Mouse (Mus musculus): Measurements from ENCODE around the gene Ift122. TPM values are rescaled to one million over a fixed set of nuclear protein-coding genes. Genes with fewer than 3 reads are reported as not detected.

Ift122 gene
- total RNA-seq, 2 experiments from 2014 or later, result 23.5 to 25.6 TPM

DNA sequence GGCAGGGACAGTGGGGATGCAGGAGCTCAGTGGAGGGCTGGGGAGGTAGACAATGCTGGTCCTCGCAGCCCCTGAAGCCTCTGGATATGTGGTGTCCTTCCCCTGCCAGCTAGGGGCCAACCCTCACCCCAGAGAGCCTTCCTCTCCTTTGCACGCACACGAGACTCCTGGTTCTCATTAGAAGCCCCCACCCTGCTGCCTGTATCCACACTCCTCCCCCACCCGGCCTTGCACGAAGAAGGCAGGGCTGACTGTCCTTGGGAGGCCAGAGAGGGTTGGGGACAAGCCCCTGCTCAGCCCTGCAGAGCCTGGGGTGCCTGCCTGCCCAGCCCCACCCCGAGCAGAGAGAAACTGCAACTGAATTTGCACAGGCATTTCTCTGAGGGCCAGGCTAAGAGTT lies 104.4 kb downstream of the Ift122 start:
- no peak for DNase-seq (ENCODE audit: low spot score in 2 of 2)

DNA sequence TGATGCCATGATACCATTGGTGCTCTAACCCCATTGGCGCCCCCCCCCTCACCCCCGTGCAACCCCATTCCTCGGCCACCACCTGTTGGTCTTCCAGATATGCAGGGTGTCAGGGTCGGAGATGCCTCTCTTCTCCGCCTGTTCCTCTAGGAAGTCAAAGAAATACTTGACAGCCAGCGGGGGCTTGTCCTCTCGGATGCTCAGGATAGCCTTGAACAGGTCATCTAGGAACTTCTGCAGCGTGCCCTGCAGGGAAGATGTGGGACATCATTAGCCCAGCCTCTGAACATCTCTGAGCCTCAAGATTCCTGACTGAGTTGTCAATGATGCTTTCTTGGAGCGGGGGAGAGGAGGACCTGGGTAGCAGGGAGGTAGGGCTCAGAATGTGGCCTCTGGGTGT lies 105.2 kb downstream of the Ift122 start:
- DNase-seq (ENCODE audit: low spot score in 2 of 2), result no peak

DNA sequence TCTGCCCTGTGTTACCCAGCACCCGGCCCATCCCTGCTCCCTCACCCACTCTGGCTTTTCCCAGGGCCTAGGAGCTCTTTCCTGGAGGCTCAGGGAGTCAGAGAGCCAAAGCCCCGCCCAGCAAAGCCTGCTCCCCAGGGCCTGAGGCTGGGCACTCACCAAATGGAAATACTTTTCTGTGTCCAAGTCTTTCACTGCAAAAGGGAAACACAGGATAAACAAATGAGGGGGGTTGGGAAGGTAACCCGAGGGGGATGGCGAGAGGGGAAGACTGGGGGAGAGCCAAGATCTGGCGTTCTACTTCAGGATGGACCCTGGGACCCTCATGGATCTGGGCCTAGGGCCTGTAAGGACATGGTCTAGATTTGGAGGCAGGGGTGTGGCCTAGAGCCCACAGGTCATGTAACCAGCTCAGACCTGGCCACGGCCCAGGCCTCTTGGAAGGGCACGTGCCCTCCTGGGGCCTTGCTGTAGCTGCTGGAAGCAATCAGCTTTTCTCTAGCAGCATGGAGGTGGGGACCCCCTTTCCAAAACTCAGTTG lies 106.0 kb downstream of the Ift122 start:
- DNase-seq (ENCODE audit: low spot score in 2 of 2), result peak in 1 of 2 experiments; percentile 45

DNA sequence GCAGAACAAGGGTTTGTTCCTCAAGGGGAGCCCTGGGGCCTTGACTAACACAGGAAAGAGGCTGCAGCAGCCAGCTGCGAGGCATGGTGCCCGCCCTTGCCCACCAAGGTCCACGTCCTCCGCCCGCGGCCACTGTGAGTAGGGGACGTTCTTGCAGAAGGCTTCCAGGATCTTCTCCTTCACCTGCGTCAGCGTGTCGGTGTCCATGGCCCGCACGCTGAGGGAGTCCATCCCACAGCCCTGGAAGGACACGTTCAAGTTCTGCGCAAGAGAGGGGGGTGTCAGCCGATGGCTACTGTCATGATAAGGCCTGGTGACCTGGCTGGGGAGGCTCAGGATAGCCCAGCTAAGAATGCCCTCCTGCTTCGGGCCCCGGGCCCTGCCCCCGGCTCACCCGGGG lies 107.1 kb downstream of the Ift122 start:
- DNase-seq (ENCODE audit: low spot score in 2 of 2), result no peak

DNA sequence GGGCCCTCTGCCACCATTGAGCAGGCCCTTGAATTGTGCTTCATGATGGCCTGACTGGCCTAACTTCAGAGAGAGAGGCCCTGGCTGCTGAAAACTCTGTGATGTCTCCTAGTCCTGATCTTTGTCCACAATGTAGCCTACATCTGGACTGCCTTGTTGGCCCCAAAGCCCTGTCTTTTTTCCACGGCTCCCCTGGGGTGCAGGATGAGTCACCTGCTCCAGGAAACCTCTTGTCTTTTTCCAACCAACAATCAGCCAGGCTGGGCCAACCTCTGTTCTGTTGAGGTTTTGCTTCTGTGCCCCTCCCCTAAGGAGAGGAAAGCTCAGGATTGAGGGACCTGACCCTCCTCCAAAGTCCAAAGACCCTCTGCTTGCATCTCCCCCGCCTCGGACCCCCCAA lies 108.5 kb downstream of the Ift122 start:
- no peak for DNase-seq (ENCODE audit: low spot score in 2 of 2)

DNA sequence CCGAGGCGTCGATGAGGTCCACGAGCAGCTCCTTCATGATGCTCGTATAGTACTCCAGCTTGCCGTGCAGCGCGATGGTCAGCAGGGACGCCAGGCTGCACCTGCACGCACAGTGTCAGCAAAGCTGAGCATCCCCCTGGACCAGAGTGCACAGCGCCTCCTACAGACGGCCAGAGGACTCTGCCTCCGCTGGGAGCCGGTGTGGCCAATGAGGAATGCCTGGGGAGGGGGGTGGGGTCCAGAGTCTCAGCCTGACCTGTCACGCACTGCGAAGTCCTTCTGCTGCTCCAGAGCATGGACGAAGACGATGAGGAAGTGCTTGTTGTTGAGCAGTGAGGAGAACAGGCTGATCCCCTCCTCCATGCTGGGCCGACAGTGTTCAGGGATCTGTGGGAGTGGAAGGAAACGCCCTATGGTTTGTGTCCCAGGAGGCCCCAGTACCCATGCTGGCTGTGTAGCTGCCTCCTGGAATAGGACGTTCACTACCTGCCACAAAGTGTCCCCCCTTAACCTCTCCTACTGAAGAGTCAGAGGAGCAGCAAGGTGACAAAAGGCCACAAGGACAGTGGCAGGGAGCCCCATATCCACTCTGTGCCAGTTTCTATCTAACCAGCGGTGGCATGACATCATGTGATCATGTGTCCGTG lies 109.3 kb downstream of the Ift122 start:
- DNase-seq (ENCODE audit: low spot score in 2 of 2), result no peak

DNA sequence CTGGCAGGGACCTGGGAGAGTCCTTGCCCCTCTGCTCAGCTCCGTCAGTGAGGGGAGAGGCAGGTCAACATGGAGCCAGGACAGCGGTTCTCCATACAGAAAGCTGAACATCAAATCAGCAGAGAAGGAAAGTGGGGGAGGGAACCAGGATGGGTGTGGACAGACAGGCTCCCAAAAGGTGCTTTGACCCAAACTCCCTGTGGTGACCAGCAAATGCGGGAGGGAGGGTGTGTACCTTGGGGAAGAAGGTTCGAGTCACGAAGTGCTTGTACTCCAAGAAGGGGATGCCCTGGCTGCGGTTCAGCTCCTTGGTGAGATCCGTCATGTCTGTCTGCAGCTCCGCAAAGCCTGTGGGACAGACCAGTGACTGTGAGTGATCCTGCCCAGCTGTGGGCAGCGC lies 110.4 kb downstream of the Ift122 start:
- no peak for DNase-seq (ENCODE audit: low spot score in 2 of 2)

DNA sequence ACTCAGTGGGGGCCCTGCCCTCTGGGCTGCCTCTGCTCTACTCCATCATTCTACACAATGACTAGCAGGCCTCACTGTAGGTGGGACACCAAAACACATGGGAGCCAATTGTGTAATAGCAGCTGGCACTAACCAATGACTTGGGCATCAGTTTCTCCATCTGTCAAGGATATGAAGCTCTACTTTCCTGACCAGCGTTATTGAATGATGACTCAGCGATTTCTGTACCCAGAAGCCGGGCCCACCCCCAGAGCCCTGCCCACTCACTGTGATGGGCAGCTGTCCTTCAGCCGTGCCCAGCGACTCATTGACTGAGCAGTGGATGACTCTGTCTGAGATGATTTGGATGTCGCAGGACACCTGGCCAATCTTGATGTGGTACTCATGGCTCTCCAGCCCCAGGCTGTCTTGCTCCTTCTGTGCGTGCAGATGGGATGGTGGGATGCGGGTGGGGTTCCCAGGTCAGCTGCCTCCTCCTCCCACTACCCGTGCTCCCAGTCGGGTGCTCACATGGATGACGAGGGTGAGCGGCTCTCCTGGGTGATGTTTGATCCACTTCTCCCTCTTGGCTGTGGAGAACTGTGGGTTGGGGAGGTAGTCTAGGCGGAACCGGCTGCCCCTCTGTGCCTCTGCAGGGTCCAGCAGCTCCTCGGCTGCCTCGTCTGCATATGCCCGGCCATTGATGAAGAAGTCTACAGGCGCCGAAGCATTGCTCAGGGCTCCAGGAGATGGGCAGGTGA lies 113.1 kb downstream of the Ift122 start:
- no peak for DNase-seq (ENCODE audit: low spot score in 2 of 2)

DNA sequence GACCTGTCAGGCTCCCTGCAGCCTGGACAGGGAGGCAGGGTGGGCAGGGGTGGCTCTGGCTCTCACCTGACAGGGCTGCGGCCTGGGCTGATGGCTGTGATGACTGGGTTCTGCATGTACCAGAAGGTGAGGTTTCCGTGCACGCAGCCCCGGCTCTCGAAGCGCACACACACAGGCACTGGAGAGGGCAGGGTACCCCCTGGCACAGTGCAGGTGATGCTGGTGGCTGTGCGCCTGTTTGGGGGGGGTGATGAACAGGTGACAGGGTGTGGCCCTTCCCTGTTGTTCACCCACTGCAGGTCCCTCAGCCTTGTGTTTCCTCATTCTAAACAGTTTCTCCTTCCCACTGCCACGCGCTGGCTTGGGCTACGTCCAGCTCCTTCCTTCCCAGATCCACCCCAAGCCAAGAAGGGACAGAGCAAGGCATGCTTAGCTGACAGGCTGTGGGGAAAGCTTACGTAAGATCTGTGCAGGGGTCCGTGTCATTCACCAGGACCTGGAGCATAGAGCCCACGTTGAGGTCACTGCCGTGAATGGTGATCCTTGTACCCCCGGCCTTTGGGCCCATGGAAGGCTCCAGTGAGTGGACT lies 114.1 kb downstream of the Ift122 start:
- no peak for DNase-seq (ENCODE audit: low spot score in 2 of 2)

DNA sequence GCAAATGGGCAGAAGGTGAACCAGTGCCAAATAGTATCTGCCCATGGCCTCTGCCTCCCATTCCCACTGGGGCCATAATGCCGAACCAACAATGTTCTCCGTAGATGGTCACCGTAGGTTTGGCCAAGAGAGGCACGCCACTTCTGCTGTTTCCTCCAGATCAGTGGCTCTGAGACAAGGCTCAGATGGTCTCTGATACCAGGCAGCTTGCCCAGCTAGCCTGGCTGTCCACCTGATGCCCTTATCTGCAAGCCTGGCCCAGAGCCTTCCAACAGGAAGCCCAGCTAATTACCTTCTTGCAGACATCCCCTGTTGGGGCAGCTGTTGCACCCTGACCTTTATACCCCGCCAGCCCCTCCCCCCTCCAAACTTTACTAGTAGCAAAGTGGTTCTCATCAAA lies 114.8 kb downstream of the Ift122 start:
- DNase-seq (ENCODE audit: low spot score in 2 of 2), result no peak

DNA sequence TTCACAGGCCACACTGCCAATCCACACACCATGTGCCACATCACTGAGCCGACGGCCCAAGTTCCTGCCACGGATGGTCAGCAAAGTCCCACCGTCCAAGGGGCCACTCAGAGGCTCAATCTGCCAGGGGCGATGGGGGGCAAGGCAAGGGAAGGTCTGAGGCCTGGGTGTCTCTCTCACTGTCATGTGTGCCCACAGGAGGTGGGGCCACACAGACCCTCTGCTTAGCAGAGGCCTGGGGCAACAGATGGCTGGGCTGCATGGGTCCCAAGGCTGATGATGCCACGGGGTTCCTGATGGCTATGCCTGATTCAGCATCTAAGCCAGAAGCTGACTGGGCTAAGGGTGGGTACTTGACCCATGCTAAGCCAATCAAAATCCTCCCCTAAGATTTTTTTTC lies 115.4 kb downstream of the Ift122 start:
- no peak for DNase-seq (ENCODE audit: low spot score in 2 of 2)

DNA sequence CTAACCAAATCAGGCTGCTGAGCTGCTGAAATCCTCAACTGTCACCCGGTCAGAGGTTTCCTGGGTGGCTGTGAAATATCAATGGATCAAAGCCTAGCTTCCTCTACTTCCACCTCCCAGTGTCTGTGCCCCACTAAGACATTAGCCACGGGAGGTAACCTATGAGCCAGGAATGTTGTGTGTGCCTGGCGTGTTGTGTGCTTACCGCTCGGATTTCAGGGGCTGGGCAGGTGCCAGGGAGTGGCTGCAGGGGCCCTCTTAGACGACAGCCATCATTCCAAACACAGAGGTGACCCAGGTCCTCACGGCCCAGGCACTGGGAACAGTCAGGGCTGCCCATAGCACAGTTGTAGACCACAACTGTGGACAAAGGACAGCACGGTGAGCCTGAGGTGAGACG lies 115.8 kb downstream of the Ift122 start:
- DNase-seq (ENCODE audit: low spot score in 2 of 2), result no peak

DNA sequence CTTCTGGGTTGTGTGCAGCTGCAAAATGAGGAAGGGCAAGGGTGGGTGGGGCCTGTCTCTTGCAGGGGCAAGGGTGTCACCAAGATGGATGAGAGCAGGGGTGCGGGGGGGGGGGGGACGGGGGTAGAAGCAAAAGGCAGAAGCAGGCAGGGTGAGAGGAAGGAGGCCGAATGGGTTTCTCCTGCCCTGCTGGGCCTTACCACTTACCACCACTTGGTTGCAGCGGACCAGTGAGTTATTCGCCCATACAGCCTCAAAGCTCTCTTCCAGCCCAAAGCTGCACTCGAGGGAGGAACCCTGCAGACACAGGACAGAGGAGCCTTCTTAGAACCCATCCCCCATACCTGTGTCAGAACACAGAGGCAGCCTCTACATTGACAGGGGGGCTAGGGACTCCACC lies 116.7 kb downstream of the Ift122 start:
- no peak for DNase-seq (ENCODE audit: low spot score in 2 of 2)

DNA sequence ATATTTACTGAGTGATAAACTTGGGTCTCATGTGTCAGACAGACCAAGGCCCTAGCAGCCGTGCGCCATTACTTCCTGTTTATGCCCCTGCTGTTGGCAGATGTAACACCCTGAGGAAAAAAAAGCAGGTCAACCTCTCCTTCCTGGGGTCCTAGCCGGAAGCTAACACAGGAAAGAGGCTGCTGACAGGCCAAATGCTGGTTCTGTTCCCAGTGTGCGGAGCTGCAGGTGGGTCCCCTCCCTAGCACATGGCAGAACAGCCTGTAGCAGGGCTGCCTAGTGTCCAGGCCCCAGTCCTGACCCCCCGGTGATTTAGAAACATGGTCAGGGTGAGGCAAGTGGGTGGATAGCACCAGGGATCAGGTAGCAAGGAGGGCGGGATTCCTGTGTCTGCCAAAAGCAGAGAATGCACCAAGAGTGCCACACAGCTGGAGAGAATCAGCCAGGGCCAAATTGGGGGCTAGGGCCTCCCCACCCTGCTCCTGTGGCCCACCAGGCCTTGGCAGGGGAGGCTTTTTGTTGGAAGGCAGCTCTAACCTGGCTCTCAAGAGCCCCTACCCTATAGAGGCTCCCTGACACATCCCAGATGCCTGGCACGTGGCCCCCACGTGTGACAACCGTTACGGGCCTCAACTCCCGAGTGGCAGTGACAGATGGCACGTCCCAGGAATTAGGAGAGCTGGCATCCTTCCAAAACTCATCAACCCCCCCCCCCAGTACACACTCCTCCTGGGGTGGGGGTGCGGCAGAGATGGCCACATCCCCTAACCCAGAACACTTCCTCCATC lies 118.2 kb downstream of the Ift122 start:
- no peak for DNase-seq (ENCODE audit: low spot score in 2 of 2)

DNA sequence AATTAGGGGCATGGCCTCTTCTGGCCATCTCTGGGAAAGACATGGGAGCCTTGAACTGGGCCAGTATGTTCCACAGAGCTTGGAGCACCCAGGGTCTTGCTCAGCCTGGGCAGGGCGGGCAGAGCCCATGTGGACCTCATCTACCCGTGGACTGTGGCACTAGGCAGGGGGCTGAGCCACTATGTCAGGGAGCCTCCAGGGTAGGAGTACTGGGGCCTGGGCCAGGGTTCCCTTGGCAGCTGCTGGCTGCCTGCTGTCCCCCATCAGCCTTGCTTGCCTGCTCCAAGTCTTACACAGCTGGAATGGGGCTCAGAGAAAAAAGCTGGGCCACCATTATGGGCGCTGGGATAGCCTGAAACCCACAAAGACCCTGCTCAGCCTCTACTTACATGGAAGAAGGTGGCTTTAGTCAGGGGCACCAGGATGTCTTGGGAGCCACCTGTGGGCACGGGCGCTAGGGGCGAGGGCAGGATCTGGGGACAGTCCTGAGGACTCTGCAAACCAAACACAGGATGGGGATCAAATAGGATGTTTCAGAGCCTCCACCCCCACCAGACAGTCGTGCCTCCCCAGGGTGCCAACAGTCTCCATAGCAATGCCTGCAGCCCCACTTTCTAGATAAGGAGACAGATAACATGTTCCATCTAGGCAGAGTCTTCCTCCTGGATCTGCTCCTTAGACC lies 119.0 kb downstream of the Ift122 start:
- DNase-seq (ENCODE audit: low spot score in 2 of 2), result no peak

DNA sequence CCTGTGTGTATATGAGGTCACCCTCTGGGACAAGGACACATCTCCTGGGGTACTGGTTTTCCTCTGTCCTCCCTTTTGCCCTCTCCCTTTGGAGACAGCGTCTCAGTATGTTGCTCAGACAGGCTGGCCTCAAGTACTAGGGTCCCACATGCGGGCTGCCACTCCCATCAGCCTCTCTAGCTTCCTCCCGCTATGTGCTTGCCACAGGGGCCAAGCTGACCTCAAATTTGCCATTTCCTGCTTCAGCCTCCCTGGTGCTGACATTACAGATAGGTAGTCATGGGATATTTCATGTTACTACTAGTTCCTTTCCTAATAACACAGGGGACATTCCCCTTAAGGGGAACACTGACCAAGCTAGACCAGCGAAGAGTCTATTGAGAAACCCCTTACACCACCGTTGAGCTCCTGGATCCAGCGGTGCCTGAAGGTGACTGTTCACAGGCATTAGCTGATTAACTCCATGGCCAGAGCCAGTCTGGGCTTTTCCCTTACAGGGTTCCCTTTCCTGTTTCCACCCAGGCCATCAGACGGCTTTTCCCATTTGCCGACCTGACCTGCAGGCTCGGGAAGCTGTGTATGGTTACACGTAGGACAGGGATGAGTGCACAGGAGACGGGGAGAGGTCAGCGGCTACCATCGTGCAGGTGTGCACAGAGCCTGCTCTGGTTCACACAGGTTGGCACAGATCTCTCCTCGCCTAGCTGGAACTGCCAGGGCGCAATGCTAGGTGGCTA lies 120.0 kb downstream of the Ift122 start:
- DNase-seq (ENCODE audit: low spot score in 2 of 2), result no peak

DNA sequence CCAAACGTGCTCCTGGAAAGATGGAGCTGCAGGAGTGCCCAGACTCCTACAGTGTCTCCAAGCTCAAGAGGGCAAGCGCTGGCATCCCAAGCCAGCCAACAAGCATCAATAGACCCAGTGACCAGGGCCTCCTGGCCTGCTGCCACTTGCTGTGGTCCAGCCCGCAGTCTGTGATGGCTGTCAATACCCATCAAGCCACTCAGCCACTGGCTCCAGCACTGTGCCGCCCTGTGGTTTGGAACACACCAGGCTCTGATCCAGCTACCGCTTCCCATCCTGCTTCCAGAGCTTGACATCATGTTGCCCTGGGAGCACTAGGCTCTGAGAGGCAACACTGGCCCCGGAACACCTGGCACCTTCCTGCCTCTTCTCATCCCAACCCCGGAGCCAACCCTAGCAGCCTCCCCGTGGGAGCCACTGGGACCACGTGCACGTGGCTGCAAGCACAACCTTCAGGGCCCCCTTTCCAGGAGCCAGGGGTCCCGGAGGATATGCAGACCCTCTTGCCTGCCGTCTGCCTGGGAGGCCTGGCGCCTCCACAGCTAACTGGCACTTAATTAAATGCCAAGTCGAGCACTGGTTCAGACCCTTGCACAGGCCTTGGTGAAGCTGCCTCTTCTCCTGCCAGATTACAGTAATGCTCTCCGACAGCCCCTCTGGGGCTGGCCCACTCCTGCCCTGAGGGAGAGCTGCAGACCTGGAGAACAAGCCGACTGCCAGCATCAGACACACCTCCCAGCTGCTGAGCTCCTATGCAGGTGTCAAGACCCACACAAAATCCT lies 120.8 kb downstream of the Ift122 start:
- DNase-seq (ENCODE audit: low spot score in 2 of 2), result no peak

DNA sequence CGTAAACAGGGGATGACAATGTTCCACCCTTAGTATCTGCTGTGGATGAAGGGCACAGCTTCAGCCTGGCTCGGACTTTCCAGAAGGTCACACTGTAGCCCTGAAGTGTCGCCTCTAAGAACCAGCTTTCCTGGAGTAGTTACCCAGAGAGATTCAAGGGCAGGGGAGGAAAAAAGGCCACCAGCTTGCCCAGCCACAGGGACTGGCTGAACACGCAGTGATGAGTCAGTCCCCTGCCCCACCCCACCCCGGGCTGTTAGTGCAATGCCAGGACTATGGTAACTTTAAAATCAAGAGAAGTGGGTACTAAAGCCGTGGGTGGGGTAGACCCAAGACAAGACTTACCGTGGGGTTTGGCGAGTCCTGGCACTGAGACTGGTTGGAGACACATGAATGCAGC lies 122.3 kb downstream of the Ift122 start:
- no peak for DNase-seq (ENCODE audit: low spot score in 2 of 2)

Data from adrenal gland, postnatal 4 days (tissue).